Mouse (Mus musculus): Measurements from ENCODE around the gene Rab27a. TPM values are rescaled to one million over a fixed set of nuclear protein-coding genes. Genes with fewer than 3 reads are reported as not detected.

Gene Rab27a
- 1 to 10 TPM; 4.2 to 4.7 TPM for total RNA-seq (2021)

DNA sequence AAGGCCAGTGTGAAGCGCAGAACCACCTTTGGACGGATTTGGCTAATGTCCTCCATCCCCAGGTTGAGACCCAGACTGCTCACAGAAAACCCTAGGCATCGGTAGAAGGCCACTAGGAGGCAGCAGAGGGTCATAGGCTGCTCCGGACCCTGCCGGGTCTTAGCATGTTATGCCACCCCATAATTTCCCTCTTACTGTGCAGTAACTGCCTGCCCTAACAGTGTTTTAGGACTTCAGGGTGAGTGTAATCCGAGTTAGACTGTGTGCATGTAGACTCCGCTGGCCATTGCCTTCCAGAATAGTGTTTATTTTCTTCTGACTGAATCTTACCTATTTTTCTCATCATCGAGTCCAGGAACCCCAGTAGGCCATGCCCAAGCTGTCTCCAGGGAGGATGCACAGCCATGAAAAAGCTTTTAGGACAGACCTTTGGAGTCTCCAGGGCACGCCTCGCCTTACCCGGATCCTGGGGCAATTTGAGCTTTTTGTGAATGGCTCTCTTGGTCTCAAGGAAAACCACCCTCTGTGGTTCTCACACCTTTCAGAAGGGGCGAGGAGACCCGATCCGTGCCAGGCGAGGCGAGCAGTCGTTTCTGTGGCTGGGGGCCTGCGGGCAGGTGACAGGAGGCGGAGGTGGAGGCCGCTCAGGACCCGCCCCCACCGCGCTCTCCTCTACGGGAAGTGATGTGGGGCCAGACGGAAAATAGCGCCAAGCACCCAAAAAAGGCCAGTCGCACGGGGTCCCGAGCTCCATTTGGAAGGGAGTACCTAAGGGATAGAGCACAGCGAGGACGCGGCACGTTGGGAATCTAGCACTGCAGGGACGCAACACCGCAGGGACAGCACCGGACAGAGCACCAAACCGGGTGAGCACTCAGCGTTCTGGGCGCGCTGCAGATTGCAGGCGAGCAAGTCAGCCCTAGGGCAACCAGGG, at the start of gene Rab27a:
Gene Rab27a, plus strand, starts transcription at position 709 of the 934 bp plus-strand sequence.
- intact Hi-C loops (cut with DNase I) = loop anchor here (1.0 kb wide), 1 partner anchor 47 kb away; no protein-coding TSS in a partner anchor
- peak; percentile 48 for DNase-seq (ENCODE audit: low spot score)

DNA sequence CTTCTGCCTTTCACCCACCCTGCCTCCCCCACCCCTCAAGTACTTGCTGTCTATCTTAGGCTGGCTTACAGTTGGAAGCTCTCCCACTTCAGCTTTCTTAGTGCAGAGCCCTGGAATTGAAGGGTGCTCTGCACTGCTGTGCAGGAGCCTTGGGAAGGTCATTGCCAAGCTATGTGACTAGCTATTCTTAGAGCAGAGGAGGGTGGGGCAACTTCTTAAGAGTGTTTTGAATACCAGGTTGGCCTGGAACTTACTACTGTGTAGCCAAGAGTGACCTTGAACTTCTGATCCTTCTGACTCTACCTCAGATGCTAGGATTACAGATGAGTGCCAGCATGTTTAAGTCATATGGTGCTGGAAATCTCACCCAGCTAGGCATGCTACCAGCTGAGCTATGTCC, 48.5 kb upstream of the Rab27a start:
- DNase-seq (ENCODE audit: low spot score) = no peak
- intact Hi-C loops (cut with DNase I) = no loop called here

DNA sequence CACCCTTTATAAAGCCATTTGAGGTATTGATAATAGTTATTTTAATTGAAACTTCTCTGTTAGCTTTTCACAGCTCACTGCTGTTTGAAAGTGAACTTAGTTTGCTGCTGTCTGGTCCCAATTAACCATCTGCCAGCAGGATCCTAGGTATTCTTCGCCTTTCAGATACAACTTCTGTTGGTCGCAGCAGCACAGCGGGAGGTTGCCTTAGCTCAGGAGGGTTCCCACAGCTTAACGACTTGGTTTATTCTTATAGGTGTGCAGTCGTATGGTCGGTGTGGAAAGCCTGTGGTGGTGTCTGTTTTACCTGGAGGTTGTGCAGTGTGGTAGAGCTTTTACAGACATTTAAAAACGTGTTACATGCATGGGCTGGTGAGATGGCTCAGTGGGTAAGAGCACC, 47.8 kb upstream of the Rab27a start:
- intact Hi-C loops (cut with DNase I) = no loop called here
- DNase-seq (ENCODE audit: low spot score) = no peak

DNA sequence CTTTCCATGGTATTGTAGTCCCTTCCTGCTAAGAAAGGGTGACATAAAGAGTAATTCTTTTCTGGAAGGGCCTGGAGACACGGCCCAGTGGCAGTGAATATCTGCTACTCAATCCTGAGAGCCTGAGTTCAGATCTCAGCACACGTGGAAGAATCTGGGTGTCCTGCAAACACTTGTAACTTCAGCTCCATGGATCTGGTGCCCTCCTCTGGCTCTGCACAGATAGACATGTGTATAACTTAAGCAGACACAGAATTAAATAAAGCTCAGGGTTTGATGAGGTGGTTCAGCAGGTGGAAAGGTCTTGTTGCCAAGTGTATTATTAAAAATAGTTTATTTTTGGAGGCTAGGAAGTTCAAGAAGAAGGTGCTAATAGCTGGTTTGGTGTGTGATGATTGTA, 44.2 kb upstream of the Rab27a start:
- intact Hi-C loops (cut with DNase I) = no loop called here
- no peak for DNase-seq (ENCODE audit: low spot score)

DNA sequence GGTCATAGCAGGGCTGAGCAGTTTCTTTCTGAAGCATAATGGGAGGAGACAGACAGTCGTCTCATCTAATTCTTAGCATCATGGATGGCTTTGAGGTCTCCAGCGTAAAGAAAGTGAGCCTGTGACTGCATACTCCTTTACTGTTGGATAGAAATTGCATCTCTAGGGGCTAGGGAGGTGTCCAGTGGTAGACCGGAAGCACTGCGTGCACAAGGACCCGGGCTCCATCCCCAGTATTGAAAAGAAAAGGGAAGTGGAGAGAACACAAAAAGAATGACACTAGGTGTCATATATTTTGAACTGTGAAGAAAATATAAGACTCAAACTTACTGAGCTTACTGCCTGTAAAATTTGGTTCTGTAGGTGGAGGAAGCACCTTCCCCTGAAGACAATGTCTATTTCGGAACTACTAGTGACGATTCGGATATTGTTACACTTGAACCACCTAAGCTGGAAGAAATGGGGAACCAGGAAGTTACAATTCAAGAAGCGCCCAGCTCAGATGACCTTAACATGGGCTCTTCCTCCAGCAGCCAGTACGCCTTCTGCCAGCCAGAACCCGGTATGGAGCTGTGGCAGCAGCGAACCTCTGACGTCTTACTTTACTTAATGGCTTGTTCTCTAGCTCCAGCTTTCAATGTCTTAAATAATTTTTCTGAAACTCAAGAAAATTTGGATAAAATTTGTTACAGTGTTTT, 43.2 kb upstream of the Rab27a start:
- intact Hi-C loops (cut with DNase I) = no loop called here
- DNase-seq (ENCODE audit: low spot score) = no peak

DNA sequence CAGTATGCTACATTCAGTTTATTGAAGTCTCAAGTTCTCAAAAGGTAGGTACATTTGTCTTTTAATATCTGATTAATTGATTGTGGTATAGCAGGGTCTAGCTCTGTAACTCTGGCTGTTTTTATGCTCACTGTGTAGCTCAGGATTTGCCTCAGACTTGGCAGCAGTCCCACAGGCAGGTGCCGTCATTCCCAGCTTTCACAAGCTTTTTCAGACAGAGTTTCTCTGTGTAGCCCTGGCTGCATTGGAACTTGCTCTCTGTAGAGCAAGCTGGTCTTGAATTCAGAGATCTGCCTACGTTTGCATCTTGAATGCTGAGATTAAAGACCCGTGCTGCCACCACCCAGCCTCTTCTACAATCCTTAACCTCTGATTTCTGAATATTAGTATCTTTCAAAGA, 42.5 kb upstream of the Rab27a start:
- intact Hi-C loops (cut with DNase I) = no loop called here
- no peak for DNase-seq (ENCODE audit: low spot score)

DNA sequence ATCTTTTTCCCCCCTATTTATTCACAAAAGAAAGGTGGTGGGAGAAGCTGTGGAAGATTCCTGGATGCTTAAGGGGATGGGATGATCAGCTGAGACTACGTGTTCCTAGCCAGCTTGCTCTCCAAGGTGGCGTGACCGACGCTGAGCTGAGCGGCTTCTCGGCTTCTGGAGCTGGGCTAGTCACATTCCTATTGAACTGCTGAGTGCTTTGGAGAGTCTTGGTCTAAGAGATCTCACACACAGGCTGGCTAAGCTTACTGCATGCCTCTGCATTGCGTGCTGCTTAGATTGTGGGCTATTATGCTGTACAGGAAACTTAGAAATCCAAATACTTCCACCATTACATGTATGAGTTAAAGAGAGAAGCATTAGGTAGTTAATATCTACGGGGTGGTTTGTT, 40.6 kb upstream of the Rab27a start:
- intact Hi-C loops (cut with DNase I) = no loop called here
- DNase-seq (ENCODE audit: low spot score) = no peak

DNA sequence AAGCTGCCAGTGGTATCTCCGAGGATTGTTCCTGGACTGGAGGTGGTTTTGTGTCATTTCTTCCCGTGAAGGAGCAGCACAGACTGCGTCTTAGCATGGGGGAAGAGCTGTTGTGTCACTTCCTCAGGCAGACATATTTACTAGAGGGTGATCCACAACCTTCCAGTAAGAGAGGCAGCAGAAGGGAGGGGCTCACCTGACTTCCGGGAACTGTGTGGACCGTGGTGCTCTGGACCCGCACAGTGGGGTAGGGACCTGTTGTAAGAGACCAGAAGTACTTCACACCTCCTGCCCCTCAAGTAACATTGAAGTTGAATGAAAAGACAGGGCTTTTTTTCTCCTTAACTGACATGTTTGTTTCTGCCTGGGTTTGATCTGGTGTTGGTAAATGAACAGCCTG, 39.5 kb upstream of the Rab27a start:
- no peak for DNase-seq (ENCODE audit: low spot score)

DNA sequence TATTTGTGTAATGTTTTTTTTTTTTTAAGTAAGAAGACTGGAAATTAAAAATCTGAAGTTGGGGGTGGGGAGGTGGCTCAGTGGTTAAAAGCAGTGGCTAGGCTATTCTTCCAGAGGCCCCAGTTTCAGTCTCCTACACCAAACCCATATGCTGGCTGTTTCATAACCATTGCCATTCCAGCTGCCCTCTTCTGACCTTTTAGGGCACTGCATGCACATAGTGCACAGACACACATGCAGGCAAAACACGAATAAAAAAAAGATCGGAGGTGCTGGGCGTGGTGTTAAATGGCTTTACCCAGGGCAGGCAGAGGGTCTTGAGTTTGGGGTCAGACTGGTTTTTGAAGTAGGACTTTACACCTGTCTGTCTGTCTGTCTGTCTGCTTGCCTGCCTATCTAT, 38.5 kb upstream of the Rab27a start:
- intact Hi-C loops (cut with DNase I) = no loop called here
- no peak for DNase-seq (ENCODE audit: low spot score)

More for the DNA sequence above, 39.5 kb upstream of the Rab27a start:
- intact Hi-C loops (cut with DNase I) = no loop called here

DNA sequence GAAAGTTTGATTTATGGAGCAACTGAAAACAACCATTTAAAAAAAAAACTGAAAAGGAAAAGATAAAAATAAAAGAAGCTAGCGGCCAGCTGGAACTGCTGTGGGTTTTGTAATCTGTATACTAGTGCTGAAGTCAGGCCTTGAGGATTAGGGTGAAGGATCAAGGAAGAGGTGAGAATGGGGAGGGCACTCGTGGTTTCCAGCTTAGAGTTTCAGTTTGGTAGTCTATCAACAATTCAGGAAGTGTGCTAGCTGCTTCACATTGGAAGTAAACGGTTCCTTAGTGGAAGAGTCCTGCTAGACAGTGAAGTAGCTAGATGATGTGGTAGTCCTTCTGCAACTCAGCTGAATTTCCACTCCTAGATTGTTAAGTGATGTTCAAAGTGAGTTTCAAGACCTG, 36.3 kb upstream of the Rab27a start:
- intact Hi-C loops (cut with DNase I) = no loop called here
- no peak for DNase-seq (ENCODE audit: low spot score)

DNA sequence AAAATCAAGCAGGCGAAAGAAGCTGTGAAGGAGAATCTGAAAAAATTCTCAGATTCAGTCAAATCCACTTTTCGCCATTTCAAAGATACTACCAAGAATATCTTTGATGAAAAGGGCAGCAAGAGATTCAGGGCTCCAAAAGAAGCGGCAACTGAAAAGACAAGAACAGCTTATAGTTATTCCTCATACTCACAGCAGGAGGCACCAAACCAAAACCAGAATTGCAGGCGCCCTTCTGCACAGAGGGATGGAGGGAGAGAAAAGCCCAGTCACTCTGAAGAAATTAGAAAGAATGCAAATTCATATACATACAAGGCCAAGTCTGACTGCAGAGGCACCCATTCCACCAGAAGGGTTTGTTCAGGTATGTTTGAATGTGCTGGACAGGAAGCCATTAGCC, 32.0 kb upstream of the Rab27a start:
- DNase-seq (ENCODE audit: low spot score) = no peak
- intact Hi-C loops (cut with DNase I) = no loop called here

DNA sequence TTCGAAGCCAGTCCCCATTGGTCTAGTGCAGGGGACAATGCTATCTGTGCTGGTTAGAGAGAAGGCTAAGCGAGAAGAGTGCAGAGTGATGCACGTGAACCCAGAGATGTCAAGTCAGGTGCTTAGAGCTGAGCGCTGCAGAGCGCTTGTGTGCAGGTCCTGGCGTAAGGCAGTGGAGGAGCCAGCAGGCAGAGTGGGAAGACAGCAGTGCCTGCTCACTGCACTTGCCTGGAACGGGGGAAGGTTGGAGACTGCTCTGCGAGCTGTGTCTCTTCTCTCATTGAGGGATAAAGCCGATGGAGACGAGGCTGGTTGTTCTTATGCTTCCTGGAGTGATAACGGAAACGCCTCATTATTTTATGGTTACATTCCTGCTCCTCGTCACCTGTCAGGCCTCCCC, 29.9 kb upstream of the Rab27a start:
- intact Hi-C loops (cut with DNase I) = no loop called here
- DNase-seq (ENCODE audit: low spot score) = no peak

DNA sequence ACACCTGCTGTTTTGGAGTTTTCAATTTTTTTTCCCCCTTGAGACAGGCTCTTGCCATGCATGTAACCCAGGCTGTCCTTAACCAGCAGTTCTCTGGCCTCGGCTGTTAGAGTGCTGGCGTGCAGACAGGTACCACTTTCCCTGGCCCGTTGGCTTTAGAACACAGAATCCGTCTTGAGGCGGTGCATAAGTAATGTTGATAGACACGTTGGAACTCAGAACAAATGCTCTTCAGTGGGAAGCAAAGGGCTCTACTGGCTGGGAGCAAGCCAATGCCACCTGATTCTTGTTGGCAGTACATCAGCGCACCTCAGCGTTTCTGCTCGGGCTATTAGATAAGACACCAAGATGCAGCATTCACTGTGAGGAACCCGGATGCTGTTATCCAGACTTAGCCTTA, 24.8 kb upstream of the Rab27a start:
- intact Hi-C loops (cut with DNase I) = no loop called here
- no peak for DNase-seq (ENCODE audit: low spot score)

DNA sequence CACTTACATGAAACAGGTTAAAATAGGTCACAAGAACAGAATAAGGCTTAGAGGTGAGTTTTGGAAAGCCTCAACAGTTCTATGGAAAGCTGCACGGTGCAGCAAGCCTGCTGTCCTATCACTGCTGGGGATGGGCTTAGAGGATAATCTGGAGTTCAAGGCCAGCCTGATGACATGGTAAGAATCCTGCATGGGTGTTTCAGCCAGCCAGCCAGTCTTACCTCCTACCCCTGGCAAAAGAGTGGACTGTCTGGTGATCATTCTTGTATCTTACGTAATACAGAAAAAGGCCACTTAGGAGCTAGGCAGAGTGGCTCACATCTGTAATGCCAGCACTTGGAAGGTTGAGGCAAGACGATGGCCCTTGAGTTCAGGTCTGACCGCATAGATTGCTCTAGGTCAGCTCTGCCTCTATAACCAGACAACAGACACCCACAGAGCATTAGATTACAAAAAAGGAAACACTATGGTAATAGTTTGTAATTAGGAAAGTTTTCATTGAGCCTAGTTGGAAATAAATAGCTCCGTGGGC, 24.0 kb upstream of the Rab27a start:
- no peak for DNase-seq (ENCODE audit: low spot score)
- intact Hi-C loops (cut with DNase I) = no loop called here

DNA sequence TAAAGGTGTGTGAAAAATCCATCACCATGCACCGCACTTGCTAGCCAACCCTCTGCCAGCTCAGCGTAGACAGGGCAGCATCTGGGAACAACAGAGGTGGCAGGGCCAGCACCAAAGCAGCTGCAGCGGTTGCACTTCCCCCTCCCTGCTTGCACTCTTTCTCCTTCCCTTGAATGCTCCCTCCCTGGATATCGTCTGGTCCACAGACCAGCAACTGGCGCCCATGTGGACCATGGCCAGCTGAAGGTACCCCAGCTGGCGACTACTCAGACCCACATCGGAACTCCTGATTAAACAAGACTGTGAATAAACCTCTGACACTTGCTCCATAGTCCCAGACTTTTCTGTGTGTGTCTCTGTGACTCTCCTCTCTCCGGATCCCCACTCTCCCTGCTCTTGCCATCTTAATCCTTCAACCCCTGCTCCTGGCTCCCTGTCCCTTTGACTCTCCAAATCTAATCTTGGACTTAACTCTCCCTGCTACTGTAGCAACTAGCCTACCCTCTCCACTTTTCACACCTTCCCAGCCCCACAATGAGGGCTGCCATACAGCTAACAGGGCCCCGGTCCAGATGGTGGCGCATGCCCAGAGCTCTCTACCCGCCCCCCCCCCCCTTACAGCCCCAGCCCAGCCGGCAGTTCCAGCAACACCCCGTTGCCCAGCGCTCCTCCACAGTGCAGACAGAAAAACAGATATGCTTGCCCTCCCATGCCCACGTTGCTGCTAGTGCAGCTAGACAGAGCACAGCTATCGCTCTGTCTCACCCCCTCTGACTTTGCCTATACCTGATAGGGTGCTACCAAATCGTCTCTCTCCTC, 18.6 kb upstream of the Rab27a start:
- intact Hi-C loops (cut with DNase I) = no loop called here
- no peak for DNase-seq (ENCODE audit: low spot score)

DNA sequence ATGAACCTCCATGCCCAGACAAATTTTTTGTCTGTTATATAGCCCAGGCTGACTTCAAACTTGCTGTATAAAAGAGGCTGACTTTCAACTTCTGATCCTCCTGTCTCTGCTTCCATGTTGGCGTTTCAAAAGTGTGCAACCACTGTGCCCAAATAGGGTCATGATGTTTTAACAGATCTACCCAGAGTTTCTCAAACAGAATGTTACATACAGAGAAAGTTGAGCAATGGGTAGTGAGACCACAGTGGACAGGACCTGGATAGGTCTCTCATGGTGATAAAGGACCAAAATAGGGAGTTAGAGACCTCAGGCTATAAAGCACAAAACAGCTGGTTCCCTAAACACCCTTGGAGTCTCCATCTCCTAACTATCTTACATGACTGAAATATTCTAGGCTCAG, 14.2 kb upstream of the Rab27a start:
- no peak for DNase-seq (ENCODE audit: low spot score)
- intact Hi-C loops (cut with DNase I) = no loop called here

DNA sequence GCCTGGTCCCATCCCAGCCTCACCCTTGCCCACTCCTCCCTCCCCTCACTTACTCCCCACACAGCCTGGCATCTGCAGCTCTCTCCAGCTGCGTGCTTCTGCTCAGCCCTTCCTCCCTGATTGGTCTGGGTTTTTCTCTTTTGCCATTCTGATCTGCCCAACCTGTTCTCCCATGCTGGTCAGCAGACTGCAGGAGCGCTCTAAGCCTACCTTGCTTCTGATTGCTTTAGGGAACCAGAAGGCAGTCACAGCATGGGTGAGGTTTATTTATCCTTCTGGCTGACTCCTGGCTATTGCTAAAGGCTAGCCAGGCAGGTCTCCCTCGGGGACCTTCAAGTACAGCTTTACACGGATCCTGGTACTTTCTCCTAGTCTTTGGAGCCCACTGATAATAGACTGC, 13.2 kb upstream of the Rab27a start:
- no peak for DNase-seq (ENCODE audit: low spot score)
- intact Hi-C loops (cut with DNase I) = no loop called here

DNA sequence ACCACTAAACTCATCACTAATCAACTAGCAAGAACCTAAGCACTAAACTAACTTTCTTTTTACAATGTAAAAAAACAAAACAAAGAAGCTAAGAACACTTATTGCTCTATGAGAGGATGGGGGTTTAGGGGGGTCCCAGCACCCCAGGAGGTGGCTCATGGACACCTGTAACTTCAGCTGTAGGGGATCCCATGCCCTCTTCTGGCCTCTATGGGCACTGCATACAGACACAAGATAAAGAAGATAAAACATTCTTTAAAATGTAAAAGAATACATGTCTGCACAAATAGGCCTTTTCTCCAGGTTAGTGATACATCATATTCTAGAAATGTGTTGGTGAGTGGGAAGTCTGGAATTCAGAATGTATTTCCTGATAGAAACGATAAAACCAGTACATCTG, 11.2 kb upstream of the Rab27a start:
- no peak for DNase-seq (ENCODE audit: low spot score)
- intact Hi-C loops (cut with DNase I) = no loop called here

DNA sequence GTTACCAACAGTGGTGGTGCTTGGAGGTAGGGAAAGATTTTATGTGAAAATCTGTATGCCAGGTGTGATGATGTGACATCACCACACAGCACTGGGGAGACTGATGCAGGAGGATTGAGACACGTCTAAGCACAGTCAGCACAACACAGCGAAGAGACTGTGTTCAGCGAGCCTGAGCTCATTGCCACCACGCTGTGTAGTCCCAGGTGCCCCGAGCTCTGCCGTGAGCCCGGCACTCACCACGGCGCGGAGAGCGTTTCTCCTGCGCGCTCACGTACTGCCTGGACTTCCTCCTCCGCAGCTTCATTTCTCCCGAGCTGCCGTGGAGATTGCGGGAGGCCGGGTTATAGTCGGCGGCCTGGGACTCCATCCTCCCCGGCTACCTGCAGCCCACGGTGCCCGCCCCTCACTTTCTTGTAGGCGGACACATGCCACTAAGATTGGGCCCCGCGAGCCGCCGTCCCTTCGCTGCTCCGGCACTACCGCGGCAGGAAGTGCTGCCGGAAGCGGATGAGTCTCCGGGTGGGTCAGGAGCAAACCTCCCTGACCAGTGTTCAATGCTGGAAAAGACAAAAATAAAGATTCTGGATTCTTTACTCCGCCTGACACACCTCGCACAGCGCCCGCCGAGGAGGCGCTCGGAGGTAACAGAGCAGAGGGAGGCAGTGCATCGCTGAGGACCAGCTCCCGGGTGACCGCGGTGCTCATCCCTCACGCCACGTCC, 5.3 kb upstream of the Rab27a start:
- intact Hi-C loops (cut with DNase I) = loop anchor here (2.0 kb wide), 1 partner anchor 53 kb away; no protein-coding TSS in a partner anchor
- peak; percentile 80 for DNase-seq (ENCODE audit: low spot score)

DNA sequence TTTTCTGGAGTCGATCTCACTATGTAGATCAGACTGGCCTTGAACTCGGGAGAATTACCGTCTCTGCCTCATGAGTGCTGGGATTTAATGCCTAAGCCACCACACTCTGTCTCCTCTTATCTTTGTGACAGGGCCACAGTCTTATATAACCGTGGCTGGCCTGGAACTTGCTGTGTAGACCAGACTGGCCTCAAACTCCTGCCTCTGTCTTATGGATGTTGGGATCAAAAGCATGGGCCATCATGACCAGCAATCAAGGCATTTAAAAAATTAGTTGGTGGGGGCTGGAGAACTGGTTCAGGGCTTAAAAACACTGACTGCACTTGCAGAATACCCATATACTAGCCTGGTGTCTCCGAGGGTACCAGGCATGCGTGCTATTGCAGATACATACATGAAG, 4.6 kb upstream of the Rab27a start, which contains the start of gene Pigb:
Gene Pigb, minus strand, starts transcription at position 299 of the 400 bp plus-strand sequence.
- intact Hi-C loops (cut with DNase I) = no loop called here
- DNase-seq (ENCODE audit: low spot score) = no peak

Data from heart, postnatal 25 days (tissue).